Mouse (Mus musculus) kidney, adult 8-10 months (tissue): ENCODE measurements around the gene Tas2r131.
"Not testable (repeated sequence)": the region's sequence is repeated elsewhere in the genome, so short reads cannot be mapped to it uniquely, and the experiment has no call there.

ENCODE experiments used
- DNase-seq, 2 experiments: peaks; one replicate each; pipeline ENCODE4 v3.0.0; 2022

The Tas2r131 gene

DNA sequence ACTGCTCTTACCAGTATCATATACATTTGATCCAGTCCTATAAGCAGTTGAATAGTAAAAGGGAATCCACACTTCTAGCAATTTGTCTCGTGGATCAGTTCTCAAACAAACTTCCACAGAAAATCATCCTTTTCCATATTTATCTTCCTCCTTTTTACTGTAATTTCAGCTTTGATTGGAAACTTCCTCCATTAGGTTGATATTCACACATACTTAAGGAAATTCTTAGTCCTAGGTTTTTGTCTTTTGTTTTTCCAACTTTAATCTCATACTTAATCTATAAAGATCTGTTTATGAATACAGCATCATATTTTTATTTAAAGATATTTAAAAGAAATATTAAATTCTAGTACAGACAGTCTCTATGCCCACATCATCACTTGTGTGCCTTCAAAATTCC lies at the start of gene Tas2r131:
TSS of gene Tas2r131 (minus strand) at position 101 of the 400 bp plus-strand sequence.
- DNase-seq, result no peak

DNA sequence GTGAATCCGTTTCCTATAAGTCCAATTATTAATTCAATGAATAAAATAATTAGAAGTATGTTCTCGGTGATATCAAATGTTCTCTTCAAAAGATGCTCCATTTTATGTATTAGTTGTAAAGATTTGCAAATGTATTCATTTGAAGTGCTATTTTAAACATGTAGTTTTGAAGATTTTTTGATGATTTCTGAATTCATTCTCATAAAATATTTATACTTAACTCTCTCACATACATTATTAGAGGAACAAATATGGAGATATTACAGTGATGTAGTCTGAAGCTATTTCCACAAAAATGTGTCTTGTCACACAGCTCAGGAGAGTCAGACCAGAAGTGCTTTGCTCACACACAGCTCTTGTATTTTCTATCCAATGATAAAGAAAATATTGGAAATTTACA lies 23.1 kb upstream of the Tas2r131 start, which contains the start of gene Tas2r109:
TSS of gene Tas2r109 (minus strand) at position 101 of the 400 bp plus-strand sequence.
- DNase-seq, result no peak

DNA sequence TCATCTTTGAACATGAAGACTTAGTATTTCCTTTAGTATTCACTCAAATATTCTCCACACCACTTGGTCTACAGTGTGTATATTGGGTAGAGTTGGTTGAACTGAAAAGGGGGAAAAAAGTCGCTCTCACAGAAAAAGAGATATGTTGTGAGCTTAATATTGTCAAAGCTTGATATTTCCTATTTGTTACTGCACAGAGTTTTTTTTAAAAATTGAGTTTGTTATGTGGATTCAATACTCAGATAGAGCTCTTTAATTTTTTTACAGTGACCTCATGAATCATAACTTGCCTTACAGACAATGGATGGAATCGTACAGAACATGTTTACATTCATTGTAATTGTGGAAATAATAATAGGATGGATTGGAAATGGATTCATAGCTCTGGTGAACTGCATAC lies 6.9 kb downstream of the Tas2r131 start, which contains the start of gene Tas2r129:
TSS of gene Tas2r129 (plus strand) at position 301 of the 400 bp plus-strand sequence.
- no peak for DNase-seq

DNA sequence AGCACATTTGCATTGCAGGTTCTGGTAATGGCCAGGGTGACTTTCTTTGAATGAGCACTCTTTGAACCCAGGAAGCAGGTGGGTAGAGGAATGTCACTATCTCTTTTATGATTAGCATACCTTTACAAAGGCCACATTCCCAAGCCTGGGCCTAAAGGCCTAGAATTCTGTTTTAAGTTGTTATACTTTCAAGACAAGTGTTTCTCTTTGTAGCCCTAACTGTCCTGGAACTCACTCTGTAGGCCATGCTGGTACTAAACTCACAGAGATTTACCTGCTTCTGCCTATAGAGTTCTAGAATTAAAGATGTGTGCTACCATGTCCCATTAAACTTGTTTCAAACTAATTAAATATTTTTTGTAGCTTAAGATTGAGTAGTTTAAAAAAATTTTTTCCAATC lies 16.3 kb downstream of the Tas2r131 start:
- DNase-seq, result not testable (repeated sequence)

DNA sequence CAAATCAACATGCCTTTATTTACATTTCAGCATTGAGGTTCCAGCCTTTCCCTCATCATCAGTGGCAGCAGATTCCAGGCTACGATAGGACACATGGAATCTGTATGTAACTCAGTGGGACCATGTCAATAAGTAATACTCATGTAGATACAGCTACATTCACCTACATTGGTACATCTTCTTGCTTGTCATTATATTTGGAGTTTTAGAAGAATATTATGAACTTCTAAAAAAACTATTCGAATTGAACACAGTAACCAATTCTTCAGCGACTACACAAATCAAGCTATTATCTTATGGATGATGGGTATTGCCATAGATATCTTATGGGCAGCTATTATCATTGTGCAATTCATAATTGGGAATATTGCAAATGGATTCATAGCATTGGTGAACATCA lies 48.4 kb downstream of the Tas2r131 start, which contains the start of gene Tas2r125:
TSS of gene Tas2r125 (plus strand) at position 301 of the 400 bp plus-strand sequence.
- no peak for DNase-seq
